Mouse (Mus musculus) heart, embryonic 13.5 days (tissue): Measurements from ENCODE around the gene Gm45902. TPM values are rescaled to one million over a fixed set of nuclear protein-coding genes. Genes with fewer than 3 reads are reported as not detected.

Experiments
- ATAC-seq: fragments of 200-750 bp; cut with Nextera tagmentation; 2 replicates; pipeline ENCODE4 v1.8.0; 2017; ENCODE audit warnings: moderate TSS enrichment; ENCODE audit not compliant: insufficient number of reproducible peaks, low FRiP score, low TSS enrichment; ENCODE audit errors: extremely low read depth
- H3K27ac ChIP-seq: fragments of 300-500 bp; sonication (generic); replicated peaks from 2 replicates; pipeline ENCODE4 v1.5.1; 2015; ENCODE audit warnings: moderate library complexity, mild to moderate bottlenecking, inconsistent platforms
- H3K27me3 ChIP-seq: fragments of 300-500 bp; sonication (generic); replicated peaks from 2 replicates; pipeline ENCODE4 v1.6.1; 2015; ENCODE audit warnings: mild to moderate bottlenecking, inconsistent platforms
- H3K36me3 ChIP-seq: fragments of 300-500 bp; sonication (generic); 2 replicates; pipeline ENCODE4 v1.6.1; 2015; ENCODE audit warnings: mild to moderate bottlenecking, inconsistent platforms
- H3K4me1 ChIP-seq: fragments of 300-500 bp; sonication (generic); 2 replicates; pipeline ENCODE4 v1.6.1; 2015; ENCODE audit warnings: inconsistent platforms
- H3K4me2 ChIP-seq: fragments of 300-500 bp; sonication (generic); 2 replicates; pipeline ENCODE4 v1.6.1; 2015; ENCODE audit warnings: inconsistent platforms, mild to moderate bottlenecking, moderate library complexity
- H3K4me3 ChIP-seq: fragments of 300-500 bp; sonication (generic); 2 replicates; pipeline ENCODE4 v1.5.1; 2015; ENCODE audit warnings: moderate library complexity, mild to moderate bottlenecking, inconsistent platforms
- H3K9ac ChIP-seq: fragments of 300-500 bp; sonication (generic); 2 replicates; pipeline ENCODE4 v1.6.1; 2015; ENCODE audit warnings: inconsistent platforms, mild to moderate bottlenecking, moderate library complexity
- H3K9me3 ChIP-seq: fragments of 300-500 bp; sonication (generic); 2 replicates; pipeline ENCODE4 v1.6.1; 2016; ENCODE audit warnings: inconsistent platforms
- WGBS: fragments of 180-500 bp; shearing (Covaris S2); methylation state at CpG from one replicate; pipeline ENCODE4 v1.1.7; 2015; ENCODE audit warnings: mixed read lengths; 5-methylcytosine and 5-hydroxymethylcytosine counted together
- polyA plus RNA-seq: library from polyadenylated mRNA; unstranded; fragments of >200 nt; fragmentation: Nextera tagmentation; extraction: Ambion mirVana; gene quantifications from 2 replicates; pipeline ENCODE4 v1.2.1, GENCODE M21; 2015

The Gm45902 gene
- polyA plus RNA-seq, 1 experiment from 2014 or later, result 4.3 TPM

DNA sequence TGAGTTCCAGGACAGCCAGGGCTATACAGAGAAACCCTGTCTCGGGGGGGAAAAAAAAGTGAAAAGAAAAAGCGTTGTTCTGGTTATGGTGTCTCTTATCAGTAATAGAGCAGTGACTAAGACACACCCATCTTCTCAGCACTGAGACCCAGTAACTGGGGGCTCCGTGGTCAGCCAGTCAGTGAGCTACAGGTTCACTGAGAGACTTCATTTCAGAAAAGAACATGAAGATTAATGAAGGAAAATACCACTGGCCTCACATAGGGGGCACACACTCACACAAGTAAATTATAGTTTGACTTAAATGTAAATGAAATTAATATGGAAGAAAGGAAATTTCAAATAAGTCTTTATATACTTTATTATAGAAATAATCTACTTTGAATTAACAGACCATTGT lies 32.4 kb downstream of the Gm45902 start:
- ATAC-seq, result no peak
- H3K27ac ChIP-seq, result no peak overlapping the region
- H3K9me3 ChIP-seq, result peaks cover 2% of the 10 kb centered on the region; the same call in 1 of the 2 replicates
- no peak overlapping the region for H3K4me3 ChIP-seq
- no peaks in the 10 kb centered on the region for H3K27me3 ChIP-seq
- H3K4me1 ChIP-seq, result peaks cover 6% of the 10 kb centered on the region
- no peak overlapping the region for H3K9ac ChIP-seq
- no peak overlapping the region for H3K4me2 ChIP-seq
- WGBS, result 80% methylated on average over 3 of the region's 3 CpGs
- no peaks in the 10 kb centered on the region; the same call in 1 of the 2 replicates for H3K36me3 ChIP-seq

DNA sequence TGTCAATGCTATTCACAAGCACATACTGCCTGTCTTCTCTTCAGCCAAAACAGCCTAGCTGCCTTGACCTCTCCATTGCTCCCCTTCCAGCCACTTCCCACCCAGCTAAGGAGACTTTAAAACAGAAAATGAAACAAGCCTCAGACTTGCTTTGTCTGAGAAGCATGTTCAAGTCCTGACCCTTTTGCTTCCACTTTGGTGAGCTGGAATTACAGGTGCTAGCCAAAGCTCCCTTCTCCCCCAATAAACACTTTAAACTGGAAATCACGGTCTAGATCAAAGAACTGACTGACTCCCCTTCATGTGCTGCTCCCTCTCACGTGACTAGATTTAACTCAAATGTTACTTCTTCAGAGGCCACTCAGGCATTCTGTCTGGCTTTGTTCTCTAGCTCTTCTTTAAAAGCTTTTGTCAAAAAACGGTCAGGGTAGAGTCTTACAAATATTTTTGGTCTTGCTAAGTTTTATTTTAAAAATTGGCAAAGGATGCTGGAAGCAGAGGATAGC lies 36.8 kb downstream of the Gm45902 start:
- H3K27ac ChIP-seq, result no peak overlapping the region

DNA sequence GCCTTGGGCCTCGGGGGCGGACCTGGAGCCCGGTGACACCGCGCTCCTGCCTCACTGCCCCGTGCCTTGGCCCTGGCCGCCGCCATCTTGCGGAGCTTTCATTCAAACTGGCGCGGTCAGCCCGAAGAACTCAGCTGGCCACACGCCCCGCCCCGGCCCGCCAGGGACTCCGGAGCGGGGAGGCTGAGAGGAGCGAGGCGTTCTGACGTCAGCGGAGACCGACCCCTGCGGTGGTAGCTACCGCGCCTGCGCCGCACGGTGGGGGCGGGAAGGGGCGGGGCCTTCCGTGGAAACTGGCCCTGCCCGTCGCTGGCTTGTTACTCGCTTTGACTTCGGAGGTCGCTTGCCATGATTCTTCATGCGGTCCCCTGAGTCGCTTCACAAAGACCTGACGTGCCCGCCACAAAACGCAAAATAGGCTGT lies 37.7 kb downstream of the Gm45902 start, which contains the start of gene Suv39h2:
Suv39h2 (minus strand) TSS at position 171 of the 423 bp plus-strand sequence.
- peaks cover 19% of the 10 kb centered on the region for H3K4me1 ChIP-seq
- H3K36me3 ChIP-seq, result 0 out of 2 replicates have a peak, but pooled peaks cover 12% of the 10 kb centered on the region
- H3K9ac ChIP-seq, result peak within 1 kb of the TSS; percentile 93
- H3K27ac ChIP-seq, result peak within 1 kb of the TSS; percentile 94
- under 1% methylated on average over 42 of the region's 42 CpGs for WGBS
- ATAC-seq, result peak; percentile 98
- no peaks in the 10 kb centered on the region for H3K27me3 ChIP-seq
- peak within 1 kb of the TSS; percentile 85 for H3K4me2 ChIP-seq
- peak within 1 kb of the TSS; percentile 98 for H3K4me3 ChIP-seq
- H3K9me3 ChIP-seq, result no peaks in the 10 kb centered on the region

More for the DNA sequence above, 36.8 kb downstream of the Gm45902 start:
- H3K4me2 ChIP-seq, result peak overlapping the region; percentile 85
- no peaks in the 10 kb centered on the region for H3K27me3 ChIP-seq
- peak overlapping the region; percentile 93; the same call in 1 of the 2 replicates for H3K9ac ChIP-seq
- H3K9me3 ChIP-seq, result no peaks in the 10 kb centered on the region
- H3K4me3 ChIP-seq, result peak overlapping the region; percentile 98
- WGBS, result 63% methylated on average over 3 of the region's 3 CpGs
- H3K4me1 ChIP-seq, result peaks cover 19% of the 10 kb centered on the region
- 0 out of 2 replicates have a peak, but pooled peaks cover 8% of the 10 kb centered on the region for H3K36me3 ChIP-seq
- no peak for ATAC-seq

DNA sequence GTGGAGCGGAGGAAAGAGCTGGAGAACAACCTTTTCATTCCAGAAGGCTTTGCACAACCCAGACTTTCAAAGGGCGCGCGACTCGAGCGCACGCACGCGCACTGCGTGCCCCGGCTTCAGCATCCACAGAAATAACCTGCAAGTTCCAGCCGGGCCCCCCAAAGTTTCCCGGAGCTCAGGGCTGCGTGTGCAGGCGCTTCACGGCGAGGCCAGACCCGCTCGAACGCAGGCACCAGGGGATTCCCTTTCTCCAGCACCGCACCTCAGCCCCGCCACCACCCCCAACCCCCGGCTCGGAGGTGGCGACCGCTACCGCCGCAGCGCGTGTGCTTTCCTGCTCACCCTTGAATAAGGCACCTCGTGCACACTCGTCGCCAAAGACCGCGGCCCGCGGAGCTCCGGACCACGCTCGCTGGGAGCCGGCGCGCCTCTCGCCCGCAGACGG lies 38.2 kb downstream of the Gm45902 start:
- Histone ChIP-seq H3K4me3 (peak overlapping the region; percentile 98), H3K27ac (peak overlapping the region; percentile 94), H3K27me3 (no peaks in the 10 kb centered on the region), H3K4me2 (peak overlapping the region; percentile 85), H3K4me1 (peaks cover 19% of the 10 kb centered on the region), H3K9ac (peak overlapping the region; percentile 93), H3K36me3 (0 out of 2 replicates have a peak, but pooled peaks cover 12% of the 10 kb centered on the region), H3K9me3 (no peaks in the 10 kb centered on the region)
- peak; percentile 70; the same call in 1 of the 2 replicates for ATAC-seq
- WGBS, result 1% methylated on average over 46 of the region's 46 CpGs

DNA sequence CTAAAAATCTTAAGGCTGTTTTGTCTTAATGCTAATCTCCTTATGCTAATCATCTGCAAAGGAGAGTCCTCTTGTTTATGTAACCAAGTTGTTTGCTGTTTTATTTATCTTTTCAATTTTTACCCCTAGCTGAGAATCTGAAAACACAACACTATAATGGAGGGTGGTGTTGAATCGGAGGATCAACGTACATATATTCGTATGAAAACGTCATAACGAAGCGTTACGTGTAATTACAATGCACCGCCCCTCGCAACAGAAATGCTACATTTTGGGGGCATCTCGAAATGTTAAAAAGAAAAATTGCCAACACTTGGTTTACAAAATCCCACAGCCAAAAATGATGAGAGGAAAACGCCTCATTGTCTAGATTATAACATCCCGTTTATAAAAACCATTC lies 38.7 kb downstream of the Gm45902 start:
- WGBS, result 2% methylated on average over 12 of the region's 12 CpGs
- Histone ChIP-seq H3K27ac (peak overlapping the region; percentile 94), H3K9ac (peak overlapping the region; percentile 93)

DNA sequence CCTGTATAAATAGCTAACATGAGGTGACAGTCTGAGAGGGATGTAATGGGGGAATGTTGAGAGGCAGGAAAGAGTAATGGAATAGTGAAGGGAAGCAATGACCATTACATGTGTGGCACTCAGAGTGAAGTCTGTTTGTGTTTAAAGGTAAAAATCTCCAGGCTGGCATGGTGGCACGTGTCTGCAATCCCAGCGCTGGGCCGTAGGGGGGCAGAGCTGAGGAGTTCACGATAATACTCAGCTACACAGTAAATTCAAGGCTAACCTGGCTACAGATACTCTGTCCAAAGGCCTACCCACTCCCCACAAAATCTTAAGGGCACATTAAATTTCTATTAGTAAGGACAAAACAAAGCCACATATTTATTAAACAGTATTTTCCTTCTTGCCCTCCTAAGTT lies 56.0 kb downstream of the Gm45902 start:
- peaks cover 77% of the 10 kb centered on the region for H3K36me3 ChIP-seq
- WGBS, result 79% methylated on average over 4 of the region's 4 CpGs
- H3K9me3 ChIP-seq, result no peaks in the 10 kb centered on the region
- no peak overlapping the region for H3K4me2 ChIP-seq
- H3K9ac ChIP-seq, result no peak overlapping the region
- no peaks in the 10 kb centered on the region for H3K4me1 ChIP-seq
- no peaks in the 10 kb centered on the region for H3K27me3 ChIP-seq
- no peak overlapping the region for H3K27ac ChIP-seq
- ATAC-seq, result no peak
- H3K4me3 ChIP-seq, result no peak overlapping the region

More for the DNA sequence above, 38.7 kb downstream of the Gm45902 start:
- no peak for ATAC-seq
- Histone ChIP-seq H3K9me3 (no peaks in the 10 kb centered on the region), H3K27me3 (no peaks in the 10 kb centered on the region), H3K4me2 (peak overlapping the region; percentile 85), H3K4me1 (peaks cover 19% of the 10 kb centered on the region), H3K36me3 (0 out of 2 replicates have a peak, but pooled peaks cover 12% of the 10 kb centered on the region), H3K4me3 (peak overlapping the region; percentile 98)

Other genes with a start within 250 kb of the Gm45902 start
- gene Nmt2, start 228.6 kb downstream of the Gm45902 start, polyA plus RNA-seq, result 32.1 and 36.3 TPM in 2 replicates
- 10.2 and 13.8 TPM in 2 replicates for gene Rpp38, start 180.1 kb downstream of the Gm45902 start, polyA plus RNA-seq
- 0.82 and 1.0 TPM in 2 replicates for gene Acbd7, start 176.6 kb downstream of the Gm45902 start, polyA plus RNA-seq
- gene Olah, start 115.6 kb downstream of the Gm45902 start, polyA plus RNA-seq, result not detected in 2 replicates
- gene Meig1, start 90.1 kb downstream of the Gm45902 start, polyA plus RNA-seq, result not detected in 2 replicates
- 4.9 and 5.0 TPM in 2 replicates for gene Dclre1c, start 88.7 kb downstream of the Gm45902 start, polyA plus RNA-seq
- gene Suv39h2, start 37.8 kb downstream of the Gm45902 start, polyA plus RNA-seq, result 8.7 and 9.6 TPM in 2 replicates
- gene Hspa14, start within 50 bp of the Gm45902 start, polyA plus RNA-seq, result 73.9 and 79.5 TPM in 2 replicates
- gene Cdnf, start 240 bp upstream of the Gm45902 start, polyA plus RNA-seq, result 0.13 and 0.18 TPM in 2 replicates
- 24.3 and 25.1 TPM in 2 replicates for gene Fam107b, start 57.7 kb upstream of the Gm45902 start, polyA plus RNA-seq